ENCODE assay signal across 20 mouse cellular contexts in the genomic region with DNA sequence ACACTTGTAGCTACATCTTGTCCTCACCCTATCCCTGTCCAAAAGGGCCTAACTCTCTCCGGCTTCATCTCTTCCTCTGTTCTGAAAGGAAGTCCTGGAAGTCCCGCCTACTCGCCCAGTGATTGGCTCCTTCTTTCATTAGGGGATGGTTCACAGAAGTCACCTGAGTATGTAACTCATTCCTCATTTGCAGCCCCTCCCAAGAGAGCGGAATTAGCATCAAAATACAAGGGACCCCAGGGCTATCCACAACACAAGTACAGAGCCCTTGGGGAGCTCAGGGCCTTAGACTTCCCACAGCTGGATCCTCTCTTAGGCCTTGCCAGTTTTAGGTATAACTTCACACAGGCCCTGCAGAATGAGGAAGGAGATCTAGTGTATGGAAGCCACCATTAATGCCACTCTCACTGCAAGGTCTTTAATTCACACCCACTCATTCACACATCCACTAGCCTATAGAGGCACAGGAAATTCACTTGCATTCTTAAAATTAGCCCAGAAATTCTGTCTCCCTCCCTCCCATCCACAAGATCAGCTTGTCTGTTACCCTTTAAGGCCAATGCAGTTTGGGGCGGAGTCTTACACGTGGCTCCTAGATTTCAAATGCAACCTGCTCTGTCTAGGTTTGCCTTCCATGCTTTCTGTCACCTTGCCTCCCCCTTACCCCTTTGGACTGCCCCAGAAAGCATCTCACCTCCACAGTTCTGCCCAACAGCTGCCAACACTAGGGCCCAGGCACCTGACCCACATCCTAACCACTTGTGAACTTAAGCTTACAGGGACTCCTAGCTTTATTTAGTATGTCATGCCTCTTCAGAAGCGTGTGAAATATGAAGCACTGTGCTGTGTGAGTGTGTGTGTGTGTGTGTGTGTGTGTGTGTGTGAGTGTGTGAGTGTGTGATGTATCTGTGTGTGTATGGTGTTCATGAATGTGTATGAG.
DNase-seq lines count a peak whose midpoint lies in the region; ATAC-seq and TF ChIP-seq lines count a peak whose summit lies in the region.
"Had no signal": no experiment of that assay in that cellular context is flagged by ENCODE, and none has a peak within 500 bp of the region (broad histone marks: within the 10 kb centered on the region; RNA-seq: fewer than 3 reads in every experiment).

No protein-coding gene starts in this region.

- 29% methylated on average over 7 of the region's 7 CpGs for WGBS in forebrain, embryonic 10.5 days
- WGBS in forebrain, postnatal 0 days = 40% methylated on average over 7 of the region's 7 CpGs
- 25% methylated on average over 7 of the region's 7 CpGs for WGBS in midbrain, embryonic 11.5 days
- WGBS in midbrain, embryonic 13.5 days = 36% methylated on average over 7 of the region's 7 CpGs
- 60% methylated on average over 7 of the region's 7 CpGs for WGBS in stomach, postnatal 0 days

- no peaks in the 10 kb centered on the region for H3K36me3 ChIP-seq in forebrain, embryonic 10.5 days (replicated peaks)
- H3K36me3 ChIP-seq in forebrain, postnatal 0 days (ENCODE audit: insufficient read depth) = no peaks in the 10 kb centered on the region
- no peaks in the 10 kb centered on the region for H3K36me3 ChIP-seq in midbrain, embryonic 11.5 days (ENCODE audit: control insufficient read depth, insufficient read depth, low read length)
- no peaks in the 10 kb centered on the region for H3K36me3 ChIP-seq in midbrain, embryonic 13.5 days
- H3K36me3 ChIP-seq in stomach, postnatal 0 days (ENCODE audit: control insufficient read depth, insufficient read depth, low read length) = no peaks in the 10 kb centered on the region
- H3K36me3 ChIP-seq: forebrain, embryonic 15.5 days; intestine, embryonic 15.5 days had no signal

- peaks cover 7% of the 10 kb centered on the region for H3K27me3 ChIP-seq in forebrain, embryonic 10.5 days (ENCODE audit: poor library complexity, severe bottlenecking)
- no peaks in the 10 kb centered on the region for H3K27me3 ChIP-seq in forebrain, postnatal 0 days (ENCODE audit: insufficient read depth, low read length)
- H3K27me3 ChIP-seq in midbrain, embryonic 11.5 days (ENCODE audit: control insufficient read depth, insufficient read depth, low read length) = no peaks in the 10 kb centered on the region
- H3K27me3 ChIP-seq in midbrain, embryonic 13.5 days = no peaks in the 10 kb centered on the region
- H3K27me3 ChIP-seq in stomach, postnatal 0 days (ENCODE audit: control insufficient read depth, insufficient read depth, low read length) = no peaks in the 10 kb centered on the region
- H3K27me3 ChIP-seq: forebrain, embryonic 15.5 days; intestine, embryonic 15.5 days had no signal

- H3K4me2 ChIP-seq in forebrain, postnatal 0 days (ENCODE audit: low read depth) = no peak overlapping the region
- H3K4me2 ChIP-seq in midbrain, embryonic 11.5 days = no peak overlapping the region
- no peak overlapping the region for H3K4me2 ChIP-seq in midbrain, embryonic 13.5 days (replicated peaks)
- H3K4me2 ChIP-seq in stomach, postnatal 0 days (replicated peaks; ENCODE audit: low read depth) = no peak overlapping the region
- H3K4me2 ChIP-seq: forebrain, embryonic 15.5 days; intestine, embryonic 15.5 days; liver, embryonic 11.5 days had no signal

- no peak for TF ChIP-seq CTCF in forebrain, postnatal 0 days (IDR thresholded peaks at IDR 0.05; ENCODE audit: low read depth)
- no peak for TF ChIP-seq CTCF in stomach, postnatal 0 days (IDR thresholded peaks at IDR 0.05; ENCODE audit: low read depth)

- no peak for TF ChIP-seq EP300 in stomach, postnatal 0 days (optimal IDR thresholded peaks at IDR 0.05)

- peaks cover 28% of the 10 kb centered on the region for H3K4me1 ChIP-seq in forebrain, embryonic 10.5 days
- no peaks in the 10 kb centered on the region for H3K4me1 ChIP-seq in forebrain, postnatal 0 days (ENCODE audit: insufficient read depth)
- peaks cover 2% of the 10 kb centered on the region; the same call in 1 of the 2 replicates for H3K4me1 ChIP-seq in midbrain, embryonic 11.5 days (ENCODE audit: control insufficient read depth, insufficient read depth, low read length)
- H3K4me1 ChIP-seq in midbrain, embryonic 13.5 days (replicated peaks) = no peaks in the 10 kb centered on the region
- no peaks in the 10 kb centered on the region for H3K4me1 ChIP-seq in stomach, postnatal 0 days (replicated peaks; ENCODE audit: control insufficient read depth, insufficient read depth)
- H3K4me1 ChIP-seq: forebrain, embryonic 15.5 days; intestine, embryonic 15.5 days; megakaryocyte, embryonic 14.5 days had no signal

- no peaks in the 10 kb centered on the region for H3K9me3 ChIP-seq in forebrain, embryonic 10.5 days
- H3K9me3 ChIP-seq in forebrain, postnatal 0 days (ENCODE audit: low read length) = no peaks in the 10 kb centered on the region
- H3K9me3 ChIP-seq in midbrain, embryonic 11.5 days (ENCODE audit: control insufficient read depth, low read length) = no peaks in the 10 kb centered on the region
- no peaks in the 10 kb centered on the region for H3K9me3 ChIP-seq in midbrain, embryonic 13.5 days
- H3K9me3 ChIP-seq in stomach, postnatal 0 days (ENCODE audit: control insufficient read depth, low read length) = no peaks in the 10 kb centered on the region
- H3K9me3 ChIP-seq: forebrain, embryonic 15.5 days; intestine, embryonic 15.5 days had no signal

- DNase-seq in forebrain, embryonic 10.5 days (ENCODE audit: extremely low spot score, low spot score) = no peak
- no peak for DNase-seq in forebrain, postnatal 0 days
- no peak for DNase-seq in midbrain, embryonic 11.5 days (ENCODE audit: low spot score, missing footprints)
- DNase-seq in embryo, embryonic 10 days (ENCODE audit: low spot score) = peak; percentile 45
- DNase-seq in stomach, postnatal 0 days (ENCODE audit: low spot score) = no peak
- no peak for DNase-seq in MN1 (ENCODE audit: low spot score)
- DNase-seq: adrenal gland, postnatal 25 days; cerebellum, adult 11-12 months; gastrocnemius, postnatal 25 days; lung, adult 18-20 months; lung, postnatal 14 days; right cerebral cortex, postnatal 4 days had no signal

- ATAC-seq in forebrain, postnatal 0 days = no peak
- ATAC-seq in midbrain, embryonic 11.5 days (ENCODE audit: low FRiP score) = peak; percentile 80
- no peak for ATAC-seq in midbrain, embryonic 13.5 days
- peak; percentile 82 for ATAC-seq in megakaryocyte, adult 5-6 weeks (ENCODE audit: poor library complexity, severe bottlenecking)
- no peak for ATAC-seq in stomach, postnatal 0 days (ENCODE audit: low FRiP score, low TSS enrichment)
- ATAC-seq: activated CD4-positive, CD25-positive, alpha-beta regulatory T cell, adult 4 months; CD4-positive, CD25-positive, alpha-beta regulatory T cell, adult 4 months; forebrain, embryonic 15.5 days had no signal

- H3K27ac ChIP-seq in forebrain, embryonic 10.5 days = peak overlapping the region; percentile 60; the same call in 1 of the 2 replicates
- H3K27ac ChIP-seq in forebrain, postnatal 0 days (ENCODE audit: low read depth, low read length) = no peak overlapping the region
- H3K27ac ChIP-seq in midbrain, embryonic 11.5 days (ENCODE audit: low read depth, low read length) = no peak overlapping the region
- no peak overlapping the region for H3K27ac ChIP-seq in midbrain, embryonic 13.5 days
- no peak overlapping the region for H3K27ac ChIP-seq in stomach, postnatal 0 days (replicated peaks)
- H3K27ac ChIP-seq: forebrain, embryonic 15.5 days; intestine, embryonic 15.5 days had no signal

- no peak overlapping the region for H3K4me3 ChIP-seq in forebrain, embryonic 10.5 days
- no peak overlapping the region for H3K4me3 ChIP-seq in forebrain, postnatal 0 days (ENCODE audit: low read depth, low read length)
- H3K4me3 ChIP-seq in midbrain, embryonic 11.5 days (ENCODE audit: low read depth, low read length) = no peak overlapping the region
- no peak overlapping the region for H3K4me3 ChIP-seq in midbrain, embryonic 13.5 days (replicated peaks)
- no peak overlapping the region for H3K4me3 ChIP-seq in stomach, postnatal 0 days (ENCODE audit: low read depth, low read length)
- H3K4me3 ChIP-seq: forebrain, embryonic 15.5 days; intestine, embryonic 15.5 days; megakaryocyte, embryonic 14.5 days had no signal

- no peak overlapping the region for H3K9ac ChIP-seq in forebrain, postnatal 0 days
- H3K9ac ChIP-seq in midbrain, embryonic 11.5 days (ENCODE audit: low read length) = no peak overlapping the region
- no peak overlapping the region for H3K9ac ChIP-seq in midbrain, embryonic 13.5 days (replicated peaks)
- no peak overlapping the region for H3K9ac ChIP-seq in stomach, postnatal 0 days (ENCODE audit: low read length)
- H3K9ac ChIP-seq: forebrain, embryonic 15.5 days; intestine, embryonic 15.5 days had no signal

Comparison
In these comparisons a context has a peak if more than half of its experiments do, and no peak if none do; other contexts are left out.
1. ATAC-seq: peak in midbrain, embryonic 11.5 days (single experiment) and megakaryocyte, adult 5-6 weeks (single experiment); none in forebrain, postnatal 0 days (single experiment), midbrain, embryonic 13.5 days (single experiment) and stomach, postnatal 0 days (single experiment).